Mouse (Mus musculus) spleen, postnatal 36 days (tissue): ENCODE measurements around the gene Ranbp9.
"Not testable (repeated sequence)": the region's sequence is repeated elsewhere in the genome, so short reads cannot be mapped to it uniquely, and the experiment has no call there.

Source experiments
- DNase-seq, 2 experiments: peaks; one replicate each; pipeline ENCODE4 v3.0.0; 2022; ENCODE audit warnings: low spot score in 2 of 2, mixed read lengths in 1 of 2

Gene Ranbp9

DNA sequence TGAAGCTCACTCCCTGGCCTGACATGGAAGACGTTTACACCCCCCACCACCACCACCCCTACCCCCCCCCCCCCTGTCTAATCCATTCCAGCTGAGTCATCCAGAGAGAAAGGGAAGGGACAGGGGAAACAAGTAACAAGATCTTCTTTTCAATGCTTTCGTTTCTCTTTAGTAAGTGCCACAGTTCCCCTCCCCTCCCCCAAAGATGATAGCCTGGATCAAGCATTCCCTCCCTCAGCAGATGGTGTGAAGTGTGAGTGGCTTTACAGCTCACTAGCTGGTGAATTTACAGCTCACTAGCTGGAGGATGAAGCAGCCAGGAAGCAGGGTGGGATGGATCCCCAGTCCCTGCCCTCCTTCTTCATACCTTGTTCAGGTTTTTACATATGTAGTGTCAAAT, 15.6 kb upstream of the Ranbp9 start:
- DNase-seq = no peak

DNA sequence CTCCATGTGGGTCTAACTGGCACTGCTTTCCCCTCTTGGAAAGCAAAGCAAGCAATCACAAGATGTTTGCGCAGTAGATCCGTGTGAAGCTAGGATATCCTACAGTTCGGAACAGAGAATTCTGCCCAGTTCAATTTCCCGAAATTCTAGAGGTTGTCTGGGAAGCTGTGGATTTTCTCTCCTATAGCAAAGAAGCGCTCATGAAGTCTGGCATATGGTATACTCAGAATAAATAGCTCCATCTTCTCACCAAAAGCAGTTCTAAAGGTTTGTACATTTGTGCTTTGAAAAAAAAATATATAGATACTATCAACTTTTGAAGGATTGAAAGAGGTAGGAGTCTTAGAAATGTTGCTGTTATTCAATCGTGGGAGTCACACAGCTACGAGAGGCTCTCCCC, 14.6 kb upstream of the Ranbp9 start:
- DNase-seq = no peak

DNA sequence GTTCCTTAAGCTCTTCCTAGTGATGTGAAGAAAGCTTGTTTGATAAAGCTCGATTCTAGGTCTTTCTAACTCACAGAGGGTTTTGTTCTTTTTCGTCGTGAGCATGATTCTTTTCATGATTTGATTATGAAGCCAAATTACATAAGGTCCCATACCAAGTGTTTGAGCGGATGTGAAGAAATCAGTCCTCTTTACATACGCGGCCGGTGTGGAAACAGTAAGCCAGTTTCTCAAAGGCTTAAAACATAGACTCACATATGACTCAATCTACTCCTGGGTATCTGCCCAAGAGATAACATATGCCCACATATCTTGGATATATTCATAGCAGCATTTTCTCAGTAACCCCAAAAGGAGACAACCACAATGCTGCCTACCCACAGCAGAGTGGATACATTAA, 12.6 kb upstream of the Ranbp9 start:
- DNase-seq = no peak

DNA sequence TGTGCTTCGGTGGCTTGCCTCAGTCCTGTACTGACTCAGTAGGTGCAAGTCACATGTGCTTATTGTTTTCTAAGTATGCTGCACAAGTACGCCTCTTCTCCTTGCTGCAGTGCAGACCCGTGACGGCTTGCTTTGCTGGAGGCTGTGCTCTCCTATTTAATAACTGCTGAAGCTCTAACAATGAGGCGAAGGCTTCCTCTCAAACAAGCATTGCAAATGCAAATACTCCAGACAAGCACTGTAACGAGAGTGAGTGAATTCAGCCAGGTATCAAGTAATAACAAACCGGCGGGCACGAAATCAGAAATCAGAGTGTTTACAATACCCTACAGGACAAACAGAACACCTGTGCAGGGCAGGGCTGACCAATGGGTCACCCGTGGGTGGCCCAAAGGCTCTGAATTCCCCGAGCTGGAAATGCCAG, 12.0 kb upstream of the Ranbp9 start:
- DNase-seq = no peak

DNA sequence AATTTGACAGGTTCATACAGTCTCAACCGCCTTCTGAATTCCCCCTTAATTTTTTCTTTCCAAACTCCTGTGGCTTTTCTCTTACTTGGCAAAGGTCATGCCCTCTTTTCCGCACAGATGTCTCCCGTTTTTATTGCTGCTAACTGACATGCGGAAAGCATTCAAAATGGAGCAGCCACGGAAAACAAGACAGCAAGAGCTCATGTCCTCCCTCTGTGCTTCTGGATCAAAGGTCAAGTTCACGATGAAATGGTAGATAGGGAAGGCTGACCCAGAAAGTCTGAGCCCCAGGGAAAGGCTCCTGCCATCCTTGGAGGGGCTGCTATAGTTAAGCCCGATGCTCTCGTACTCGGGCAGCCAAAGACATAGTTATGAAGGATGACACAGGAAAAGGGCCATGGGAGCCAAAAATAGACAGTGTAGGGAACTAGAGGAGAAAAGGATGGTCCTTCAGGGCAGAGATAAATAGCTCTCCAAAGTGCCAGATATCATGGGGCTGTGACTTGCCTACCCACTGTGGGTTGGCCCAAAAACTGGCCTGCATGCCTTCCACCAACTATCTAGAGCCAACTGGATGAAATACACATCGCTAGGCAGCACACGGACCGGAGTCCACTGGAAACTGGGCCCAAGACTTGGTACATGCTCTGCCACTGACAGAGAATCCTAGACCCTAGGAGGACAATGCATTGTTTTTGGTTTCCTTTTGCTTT, 5.6 kb upstream of the Ranbp9 start:
- DNase-seq = no peak

DNA sequence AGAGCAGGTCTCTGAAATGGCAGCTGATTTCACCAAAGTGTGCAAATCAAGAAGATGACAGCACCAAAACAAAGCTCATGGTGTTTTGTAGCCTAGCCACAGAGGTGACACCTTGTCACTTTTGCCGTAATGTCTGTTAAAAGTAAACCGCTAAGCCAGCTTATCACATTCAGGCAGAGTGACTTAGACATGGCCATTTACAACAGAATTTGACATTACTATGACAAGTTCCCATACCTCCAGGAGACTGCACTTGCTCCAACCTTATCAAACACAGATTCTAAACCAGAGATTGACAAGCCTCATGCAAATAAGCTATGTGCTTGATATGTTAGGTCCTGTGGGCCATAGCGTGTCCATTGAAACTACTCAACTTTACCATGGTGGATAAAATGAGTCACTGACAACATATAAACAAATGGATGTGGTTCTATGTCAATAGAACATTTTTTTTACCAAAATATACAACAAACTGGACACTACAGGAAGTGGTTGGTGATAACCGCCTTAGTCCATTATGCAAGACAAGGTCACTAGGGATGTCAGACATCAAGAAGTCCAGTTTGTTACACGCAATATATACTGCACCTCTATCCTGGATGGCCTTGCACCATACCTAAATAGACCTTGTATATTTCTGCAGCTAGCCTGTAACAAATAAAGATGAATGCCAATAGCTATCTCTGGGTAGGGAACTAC, 4.3 kb upstream of the Ranbp9 start:
- no peak for DNase-seq

DNA sequence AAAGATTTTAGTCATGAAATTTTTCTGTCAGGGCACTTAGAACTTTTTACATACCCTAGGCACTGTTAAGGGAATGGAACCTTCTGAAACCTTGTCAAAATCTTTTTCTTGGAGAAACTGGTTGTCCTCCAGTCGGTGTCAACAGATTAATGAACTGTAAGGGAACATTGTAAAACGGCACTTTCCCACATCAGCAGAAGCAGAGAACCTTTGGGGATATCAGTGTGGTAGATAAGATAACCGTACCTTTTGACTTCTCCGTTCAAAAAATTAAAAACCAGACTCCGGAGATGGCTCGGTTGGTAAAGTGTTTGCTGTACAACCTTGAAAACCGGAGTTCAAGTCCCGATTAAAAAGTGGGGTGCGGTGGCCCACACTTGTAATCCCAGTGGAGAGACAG, 1.7 kb upstream of the Ranbp9 start:
- no peak for DNase-seq

DNA sequence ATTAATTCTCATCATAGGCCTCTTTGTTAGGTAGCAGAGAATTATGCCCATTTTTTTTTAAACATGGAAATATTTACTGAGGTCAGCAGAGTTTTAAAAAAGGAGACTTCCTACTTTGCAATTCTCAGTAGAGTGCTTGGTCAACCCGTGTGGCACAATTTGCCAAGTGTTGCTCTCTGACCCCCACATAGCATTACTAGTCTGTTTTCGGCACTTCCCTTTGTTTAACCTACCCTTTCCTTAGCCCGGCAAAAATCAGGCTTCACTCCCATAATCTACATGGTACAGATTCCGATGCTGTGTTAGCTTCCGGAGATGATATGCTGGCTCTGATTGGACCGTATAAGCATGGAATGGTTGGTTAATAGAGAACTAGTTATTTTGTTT, 770 bp upstream of the Ranbp9 start:
- DNase-seq = no peak

DNA sequence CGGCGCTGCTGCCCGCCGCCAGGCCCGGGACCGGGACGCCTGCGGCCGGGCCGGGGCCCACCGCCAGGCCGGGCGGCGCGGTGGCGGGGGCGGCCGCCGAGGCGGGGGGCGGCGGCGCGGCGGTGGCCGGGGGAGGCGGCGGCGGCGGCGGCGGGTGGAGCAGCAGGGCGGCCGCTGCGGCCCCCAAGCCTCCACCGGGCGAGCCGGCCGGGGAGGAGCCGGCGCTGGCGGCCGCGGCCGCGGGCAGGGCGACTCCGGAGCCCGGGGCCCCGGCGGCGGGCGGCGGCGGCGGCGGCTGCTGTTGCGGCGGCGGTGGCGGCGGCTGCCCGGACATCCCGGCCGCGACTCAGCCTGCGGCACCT, 506 bp downstream of the Ranbp9 start:
- no peak for DNase-seq

DNA sequence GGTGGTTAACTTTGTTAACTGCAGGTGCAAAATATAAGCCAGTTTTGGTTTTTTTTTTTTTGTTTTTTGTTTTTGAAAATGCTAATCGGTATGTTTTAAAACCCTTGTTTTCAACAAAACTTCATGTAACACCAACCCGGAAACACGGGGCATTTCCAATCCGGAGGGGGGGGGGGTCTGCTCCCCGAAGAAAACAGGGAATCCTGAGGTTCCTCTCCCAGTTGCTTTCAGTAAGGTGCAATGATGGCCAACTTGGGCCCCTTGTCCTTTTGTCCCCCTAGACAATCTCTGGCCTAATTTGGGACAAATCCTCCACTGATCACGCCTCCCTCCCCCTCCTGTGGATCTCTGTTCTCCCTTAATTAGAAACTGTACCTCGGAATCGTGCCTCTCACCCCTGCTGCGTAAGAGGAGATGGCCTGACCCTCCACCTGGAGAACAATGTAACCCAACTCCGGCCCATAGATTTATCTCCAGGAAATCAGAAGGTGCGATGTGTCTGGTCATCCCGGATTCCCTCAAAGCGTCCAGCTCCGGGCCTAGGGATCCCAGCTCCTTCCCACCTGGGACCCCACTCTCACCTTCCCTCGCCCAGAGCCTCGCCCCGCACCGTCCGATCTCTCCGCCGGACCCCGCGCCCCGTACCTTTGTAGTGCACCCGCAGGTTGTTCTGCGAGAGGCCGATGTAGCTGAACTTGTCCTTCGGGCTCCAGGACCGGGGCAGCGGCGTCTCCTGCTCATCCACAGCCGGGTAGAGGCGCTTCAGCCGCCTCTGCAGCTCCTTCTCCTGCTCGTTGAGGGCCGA, 1.1 kb downstream of the Ranbp9 start:
- peak; percentile 18 to 27 for DNase-seq

DNA sequence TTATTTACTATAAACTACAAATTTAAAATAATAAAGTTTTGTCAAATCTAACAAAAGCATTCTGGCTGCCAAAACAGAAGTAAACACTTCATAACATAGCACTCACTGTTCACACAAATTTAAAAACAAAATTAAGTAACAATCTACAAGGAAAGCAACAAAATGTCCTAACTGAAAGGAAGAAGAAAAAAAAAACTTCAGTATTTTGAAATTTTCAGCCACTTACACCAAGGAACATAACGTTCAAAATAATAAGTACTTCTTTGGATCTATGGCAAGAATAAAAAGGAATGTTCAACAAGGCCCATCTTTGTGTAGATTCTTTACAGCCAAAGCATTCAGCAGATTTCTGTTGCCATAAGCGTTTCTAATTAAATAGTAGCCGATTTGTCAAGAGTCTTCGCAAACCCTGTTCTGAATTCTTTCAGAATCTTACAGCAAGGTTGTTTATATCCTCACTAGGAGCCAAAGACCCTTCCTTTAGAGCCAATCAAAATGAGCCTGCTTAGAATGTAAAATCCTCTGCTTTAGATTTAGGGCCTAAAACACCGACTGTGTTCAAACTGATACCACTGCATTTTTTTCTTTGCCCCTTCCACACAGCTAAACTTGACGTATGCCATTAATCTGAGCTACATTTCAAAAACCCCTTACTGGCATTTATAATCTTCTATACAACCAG, 1.9 kb downstream of the Ranbp9 start:
- no peak for DNase-seq

DNA sequence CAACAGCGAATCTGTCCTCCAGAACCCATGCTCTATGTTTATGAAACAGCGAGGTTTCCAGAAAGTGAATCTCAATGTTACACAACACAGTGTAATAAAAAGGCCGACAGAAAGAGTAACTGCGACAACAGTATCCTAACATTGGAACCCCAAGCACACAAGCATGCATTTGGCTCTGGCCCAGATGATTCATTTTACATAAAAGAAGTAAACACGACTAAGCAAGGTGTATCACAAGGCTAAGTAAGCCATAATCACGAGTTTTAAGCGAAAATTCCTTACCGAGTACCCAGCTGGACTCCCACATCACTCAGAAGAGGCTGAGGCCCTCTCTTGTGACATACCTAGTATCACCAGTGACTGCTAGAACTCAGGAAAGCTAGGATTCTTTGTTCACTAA, 2.5 kb downstream of the Ranbp9 start:
- DNase-seq = no peak

DNA sequence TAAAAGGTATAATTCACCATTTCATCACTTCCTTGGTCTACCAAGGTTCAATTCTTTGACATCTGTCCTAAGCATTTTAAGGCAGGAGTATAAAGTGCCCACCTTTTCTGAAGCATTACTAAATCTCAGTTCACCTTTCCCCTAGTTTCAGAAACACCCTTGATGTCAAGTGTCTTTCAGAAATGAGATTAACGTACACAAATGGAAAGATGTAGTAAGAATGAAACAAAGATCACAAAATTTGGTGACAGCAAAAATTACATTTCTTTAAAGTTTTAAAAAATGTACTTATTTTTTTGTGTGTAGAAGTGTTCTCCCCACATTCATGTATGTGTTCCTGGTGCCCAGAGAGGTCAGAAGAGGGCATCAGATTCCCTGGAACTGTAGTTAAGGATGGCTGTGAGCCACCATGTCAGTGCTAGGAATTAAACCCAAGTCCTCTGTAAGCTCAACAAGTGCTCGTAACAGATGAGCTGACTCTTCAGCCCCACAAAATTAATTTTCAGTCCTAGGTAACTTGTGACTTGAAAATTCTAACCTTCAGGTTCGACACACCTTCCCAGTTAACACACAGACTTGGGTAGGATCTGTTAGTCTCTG, 3.9 kb downstream of the Ranbp9 start:
- DNase-seq = no peak

DNA sequence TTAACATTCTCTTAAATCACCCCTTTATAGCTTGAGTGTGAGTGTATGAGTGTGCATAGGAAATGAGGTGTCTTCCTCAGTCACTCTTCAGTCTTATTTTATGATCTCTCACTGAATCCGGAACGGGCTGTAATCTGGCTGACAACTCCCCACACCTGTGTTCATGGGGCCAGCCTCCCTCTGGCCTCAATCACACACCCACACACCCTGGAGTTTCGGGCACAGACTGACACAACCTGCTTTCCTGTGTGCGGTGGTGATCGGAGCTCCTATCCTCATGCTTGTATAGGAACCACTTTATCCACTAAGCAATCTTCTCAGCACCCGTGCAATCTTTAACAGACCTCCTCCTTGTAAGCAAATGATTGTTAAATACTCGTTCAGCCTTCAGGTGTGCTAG, 4.9 kb downstream of the Ranbp9 start:
- DNase-seq = no peak

DNA sequence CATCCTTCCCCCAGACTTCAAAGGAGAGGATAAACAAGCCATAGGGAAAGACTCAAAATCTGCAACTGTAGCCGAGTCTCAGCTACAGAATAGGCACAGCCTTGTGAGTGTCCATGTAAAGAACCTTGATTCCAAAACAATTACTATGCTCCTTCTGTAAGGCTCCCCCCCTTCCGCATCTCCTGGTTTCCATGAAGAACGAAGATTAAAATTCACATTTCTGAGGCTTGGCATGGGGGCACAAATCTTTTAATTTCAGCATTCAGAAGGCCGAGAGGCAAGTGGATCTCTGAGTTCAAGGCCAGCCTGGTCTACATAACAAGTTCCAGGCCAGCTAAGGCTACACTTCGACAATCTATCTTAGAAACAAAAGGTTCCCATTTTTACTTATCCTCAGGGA, 6.4 kb downstream of the Ranbp9 start:
- no peak for DNase-seq

DNA sequence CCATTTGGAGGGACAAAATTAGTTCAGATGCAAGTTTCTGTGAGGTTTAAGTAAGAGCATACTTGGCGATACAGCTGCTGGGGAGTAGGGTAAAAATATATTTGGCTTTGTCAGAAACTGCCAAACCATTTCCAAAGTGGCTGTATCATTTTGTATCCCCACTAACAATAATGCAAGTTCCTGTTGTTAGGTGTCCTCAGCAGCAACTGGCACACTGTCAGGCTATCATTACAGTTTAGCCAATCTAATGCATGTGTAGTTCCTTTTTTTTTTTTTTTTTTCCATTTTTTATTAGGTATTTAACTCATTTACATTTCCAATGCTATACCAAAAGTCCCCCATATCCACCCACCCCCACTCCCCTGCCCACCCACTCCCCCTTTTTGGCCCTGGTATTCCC, 9.2 kb downstream of the Ranbp9 start:
- DNase-seq = not testable (repeated sequence)

DNA sequence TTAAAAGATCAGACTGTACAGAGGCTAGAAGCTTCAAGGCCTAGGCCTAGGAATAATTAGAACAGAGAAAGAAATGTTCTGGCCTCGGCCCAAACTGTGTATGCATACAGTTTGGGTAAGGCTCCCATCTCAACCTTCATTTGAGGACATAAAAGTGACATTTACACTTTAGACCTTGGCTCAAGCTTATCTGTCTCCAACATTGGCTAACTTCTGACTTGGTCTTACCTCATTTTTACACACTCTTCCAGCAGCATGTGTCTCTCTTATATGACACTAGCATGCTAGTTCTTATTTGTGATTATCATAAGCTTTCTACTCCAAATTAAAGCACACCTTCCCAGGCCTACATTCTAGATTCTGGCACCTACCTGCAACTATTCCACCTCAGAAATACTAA, 11.5 kb downstream of the Ranbp9 start:
- DNase-seq = no peak

DNA sequence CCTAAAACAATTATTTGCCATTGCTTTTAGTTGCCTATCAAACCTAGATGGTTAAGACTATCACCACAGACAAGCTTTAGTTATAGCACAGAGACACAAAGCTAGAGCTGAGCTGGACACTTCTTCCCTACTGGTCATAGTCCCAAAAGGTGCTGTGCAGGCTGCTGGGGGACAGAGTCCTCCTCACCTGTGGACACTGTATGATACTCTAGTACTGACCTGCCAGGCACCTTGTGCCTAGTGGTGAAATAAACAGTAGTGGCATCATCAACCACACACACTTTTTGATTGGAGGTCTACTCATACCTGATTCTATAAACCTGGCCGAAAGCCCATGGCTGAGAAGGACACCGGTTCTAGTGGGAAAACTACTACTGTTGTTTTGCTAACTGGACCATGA, 16.5 kb downstream of the Ranbp9 start:
- no peak for DNase-seq

DNA sequence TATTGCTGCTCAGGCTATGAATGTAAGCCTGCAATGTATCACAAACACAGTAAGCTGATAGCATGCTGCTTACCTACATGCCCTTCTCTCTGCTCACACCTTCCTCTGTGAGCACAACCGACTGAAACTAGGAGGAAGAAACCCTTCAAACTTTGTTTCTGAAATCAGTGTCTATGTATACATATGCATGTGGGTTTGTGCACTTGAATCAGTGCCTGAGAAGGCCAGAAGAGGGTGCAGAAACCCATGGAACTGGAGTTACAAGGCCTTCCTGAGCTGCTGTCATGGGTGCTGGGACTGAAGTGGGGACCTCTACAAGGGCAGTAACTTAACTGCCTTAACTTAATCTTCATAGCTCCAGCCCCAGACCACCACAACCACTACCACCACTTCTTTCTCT, 23.9 kb downstream of the Ranbp9 start:
- DNase-seq = no peak

DNA sequence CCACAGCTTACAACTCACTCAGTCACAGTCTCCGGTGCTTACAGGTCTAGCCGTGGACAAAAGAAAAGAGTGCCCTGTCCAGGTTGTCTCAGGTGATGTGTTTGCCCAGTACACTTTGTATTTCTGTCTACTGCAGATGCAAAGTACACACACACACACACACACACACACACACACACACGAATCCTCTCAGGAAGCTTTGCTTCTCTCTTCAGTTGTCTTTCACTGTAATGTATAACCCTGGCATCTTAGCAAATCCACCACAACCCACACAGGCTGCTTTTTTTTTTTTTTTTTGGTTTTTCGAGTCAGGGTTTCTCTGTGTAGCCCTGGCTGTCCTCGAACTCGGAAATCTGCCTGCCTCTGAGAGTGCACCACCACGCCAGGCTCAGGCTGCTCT, 26.7 kb downstream of the Ranbp9 start:
- DNase-seq = no peak

DNA sequence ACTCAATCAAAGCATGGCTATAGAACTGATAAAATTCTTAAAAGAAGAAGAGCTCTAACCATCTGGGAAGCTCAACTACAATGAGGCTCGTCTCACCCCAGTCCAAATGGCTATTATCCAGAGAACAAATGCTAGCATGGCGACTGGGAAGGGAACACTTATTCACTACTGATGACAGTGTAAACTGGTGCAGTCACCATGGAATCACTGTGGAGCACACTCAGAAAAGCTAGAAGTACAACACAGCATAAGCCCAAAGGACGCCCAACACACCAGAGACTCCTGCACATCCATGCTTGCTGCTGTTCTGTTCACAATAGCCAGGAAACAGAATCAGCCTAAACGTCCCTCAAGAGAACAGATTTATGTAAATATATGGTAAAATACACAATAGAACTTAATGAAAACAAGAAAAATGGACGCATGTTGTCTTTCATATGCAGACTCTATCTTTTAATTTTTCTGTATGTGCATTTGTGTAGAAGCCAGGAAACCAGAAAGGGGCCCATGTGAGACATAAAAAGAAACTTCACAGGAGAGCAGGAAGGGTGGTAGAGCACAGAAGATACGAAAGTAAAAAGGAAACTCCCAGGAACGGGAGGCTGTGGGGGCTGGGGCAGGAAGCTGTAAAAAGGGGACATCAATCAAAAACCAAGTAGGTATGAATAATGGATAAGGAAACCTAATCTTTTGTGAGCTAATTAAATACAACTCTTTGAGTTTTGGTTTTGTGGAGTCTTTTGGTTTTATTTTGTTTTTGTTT, 28.1 kb downstream of the Ranbp9 start:
- peak; percentile 39 to 45 for DNase-seq
